Mouse (Mus musculus): Measurements from ENCODE around the gene Cables2.

DNA sequence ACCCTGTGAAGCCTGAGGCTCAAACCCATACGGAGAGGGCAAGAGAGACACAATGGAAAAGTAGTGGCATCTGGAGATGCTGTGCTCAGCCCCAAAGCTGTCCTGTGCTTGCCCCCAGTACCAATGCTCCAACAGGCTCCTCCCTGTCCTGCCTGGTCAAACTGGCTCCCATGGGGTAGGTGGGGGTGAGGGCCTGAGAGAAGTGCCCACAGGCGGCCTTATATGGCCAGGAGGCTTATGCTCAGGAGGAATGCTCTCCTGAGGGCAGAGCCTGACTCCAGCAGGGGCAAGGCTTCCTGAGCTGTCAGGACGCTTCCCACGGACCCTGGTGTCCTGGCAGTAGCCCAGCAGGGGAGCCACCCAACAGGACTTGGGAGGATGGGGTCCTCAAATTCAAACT lies 42.8 kb downstream of the Cables2 start:
- TF ChIP-seq CTCF (IDR thresholded peaks at IDR 0.05; ENCODE audit: low read depth) (no peak), EP300 (IDR thresholded peaks at IDR 0.05; ENCODE audit: low read depth) (no peak)

All from heart, postnatal 0 days (tissue).